8 mouse cellular contexts compared by ENCODE assay signal in genomic region chr17:24878117-24878397, GRCm38 (mm10). TPM values are rescaled to one million over a fixed set of nuclear protein-coding genes. Genes with fewer than 3 reads are reported as not detected.
DNase-seq lines count a peak whose midpoint lies in the region; ATAC-seq and TF ChIP-seq lines count a peak whose summit lies in the region.

No protein-coding gene starts in this region.

- H3K4me3 ChIP-seq in thymus, adult 2 months (ENCODE audit: control insufficient read depth, insufficient read depth, low read length): no peak overlapping the region
- H3K4me3 ChIP-seq in intestine, embryonic 16.5 days (ENCODE audit: low read length): peak overlapping the region; percentile 13
- H3K4me3 ChIP-seq in liver, embryonic 14.5 days (ENCODE audit: insufficient read depth in 1 of 2, low read depth in 2 of 2, low read length in 2 of 2): no peak overlapping the region

- TF ChIP-seq POLR2A in thymus, adult 2 months (IDR thresholded peaks at IDR 0.05; ENCODE audit: control insufficient read depth, extremely low read depth, insufficient read depth, low read length, poor library complexity): no peak

- DNase-seq in thymus, adult 2 months: peak; percentile 48
- DNase-seq in thymus, postnatal 0 days (ENCODE audit: low spot score): no peak
- DNase-seq in liver, embryonic 14.5 days (ENCODE audit: low read depth in 3 of 3, low spot score in 3 of 3): no peak
- peak; percentile 80 for DNase-seq in yolk sac, embryonic 10.5 days (ENCODE audit: low spot score)
- no peak for DNase-seq in urinary bladder, postnatal 14 days (ENCODE audit: low spot score)
- no peak for DNase-seq in left cerebral cortex, postnatal 14 days (ENCODE audit: low spot score in 2 of 2)
- DNase-seq in cerebellum, adult 11 months: no peak

- TF ChIP-seq CTCF in thymus, adult 2 months (IDR thresholded peaks at IDR 0.05; ENCODE audit: borderline replicate concordance, control insufficient read depth, extremely low read depth, insufficient read depth, low read length, poor library complexity): no peak
- TF ChIP-seq CTCF in liver, embryonic 14.5 days (IDR thresholded peaks at IDR 0.05; ENCODE audit: low read depth): no peak

- H3K27me3 ChIP-seq in thymus, adult 2 months (ENCODE audit: control insufficient read depth, insufficient read depth, low read length): no peaks in the 10 kb centered on the region
- H3K27me3 ChIP-seq in intestine, embryonic 16.5 days (replicated peaks; ENCODE audit: control insufficient read depth, insufficient read depth, low read length): no peaks in the 10 kb centered on the region
- H3K27me3 ChIP-seq in liver, embryonic 14.5 days (ENCODE audit: control insufficient read depth, insufficient read depth, low read length): no peaks in the 10 kb centered on the region

- peaks cover 6% of the 10 kb centered on the region; the same call in 1 of the 2 replicates for H3K36me3 ChIP-seq in thymus, adult 2 months (ENCODE audit: control insufficient read depth, insufficient read depth, low read length)
- H3K36me3 ChIP-seq in intestine, embryonic 16.5 days (ENCODE audit: control insufficient read depth, insufficient read depth, low read length): 0 out of 2 replicates have a peak, but pooled peaks cover 3% of the 10 kb centered on the region
- peaks cover 7% of the 10 kb centered on the region for H3K36me3 ChIP-seq in liver, embryonic 14.5 days (replicated peaks; ENCODE audit: control insufficient read depth, insufficient read depth, low read depth)

- intact Hi-C loops in left cerebral cortex, postnatal 14 days (cut with DNase I): no loop called here

- H3K4me1 ChIP-seq in thymus, adult 2 months (replicated peaks; ENCODE audit: control insufficient read depth, insufficient read depth, low read length): no peaks in the 10 kb centered on the region; the same call in 1 of the 2 replicates
- H3K4me1 ChIP-seq in intestine, embryonic 16.5 days (ENCODE audit: control insufficient read depth, insufficient read depth, low read length): peaks cover 10% of the 10 kb centered on the region
- H3K4me1 ChIP-seq in liver, embryonic 14.5 days (replicated peaks; ENCODE audit: control insufficient read depth in 2 of 2, insufficient read depth in 2 of 2, low read length in 1 of 2): no peaks in the 10 kb centered on the region

- peak; percentile 72 for ATAC-seq in intestine, embryonic 16.5 days
- peak; percentile 43; the same call in 1 of the 2 replicates for ATAC-seq in liver, embryonic 14.5 days (ENCODE audit: insufficient read depth)

- no peak for TF ChIP-seq EP300 in liver, embryonic 14.5 days (IDR thresholded peaks at IDR 0.05; ENCODE audit: low read depth)

- H3K27ac ChIP-seq in thymus, adult 2 months (ENCODE audit: control insufficient read depth, insufficient read depth, low read length): no peak overlapping the region
- H3K27ac ChIP-seq in intestine, embryonic 16.5 days (ENCODE audit: low read length): peak overlapping the region; percentile 74
- no peak overlapping the region for H3K27ac ChIP-seq in liver, embryonic 14.5 days

- H3K9me3 ChIP-seq in intestine, embryonic 16.5 days (ENCODE audit: control insufficient read depth, low read length): no peaks in the 10 kb centered on the region
- no peaks in the 10 kb centered on the region for H3K9me3 ChIP-seq in liver, embryonic 14.5 days (ENCODE audit: control insufficient read depth, low read length)

- 67% methylated on average over 5 of the region's 5 CpGs for WGBS in thymus, adult 2 months
- 24% methylated on average over 5 of the region's 5 CpGs for WGBS in intestine, embryonic 16.5 days
- 56% methylated on average over 5 of the region's 5 CpGs for WGBS in liver, embryonic 14.5 days (ENCODE audit: insufficient replicate concordance)

- peak overlapping the region; percentile 31 for H3K4me2 ChIP-seq in intestine, embryonic 16.5 days (ENCODE audit: low read depth, low read length)
- H3K4me2 ChIP-seq in liver, embryonic 14.5 days (ENCODE audit: low read depth): peak overlapping the region; percentile 42

- H3K9ac ChIP-seq in intestine, embryonic 16.5 days (ENCODE audit: low read depth, low read length): peak overlapping the region; percentile 64
- H3K9ac ChIP-seq in liver, embryonic 14.5 days (replicated peaks): no peak overlapping the region

RNA-seq across cellular contexts. Expression of gene Nubp2, which starts 8.1 kb away (rescaled TPM):
- polyA plus RNA-seq in thymus, adult 2 months (2012; rRNA removed): 88.8 and 96.1 TPM in 2 replicates
- polyA plus RNA-seq in thymus, postnatal 0 days (2015; fragmentation: Nextera tagmentation; extraction: Ambion mirVana): 109 and 112 TPM in 2 replicates
- polyA plus RNA-seq in intestine, embryonic 16.5 days (2015; fragmentation: Nextera tagmentation; extraction: Ambion mirVana): 58.9 and 61.3 TPM in 2 replicates
- polyA plus RNA-seq in liver, embryonic 14.5 days (2012; rRNA removed): 30.8 and 33.1 TPM in 2 replicates
- 76.7 and 80.1 TPM in 2 replicates for polyA plus RNA-seq in liver, embryonic 14.5 days (2014; fragmentation: Nextera tagmentation; extraction: Ambion mirVana)
- 10 to 100 TPM; 35.7 to 37.4 TPM for total RNA-seq in left cerebral cortex, postnatal 14 days (2021)

RNA-seq across cellular contexts. Expression of gene Spsb3, which starts 8.4 kb away (rescaled TPM):
- polyA plus RNA-seq in thymus, adult 2 months (2012; rRNA removed): 274 and 285 TPM in 2 replicates
- polyA plus RNA-seq in thymus, postnatal 0 days (2015; fragmentation: Nextera tagmentation; extraction: Ambion mirVana): 89.2 and 97.8 TPM in 2 replicates
- 33.9 and 34.4 TPM in 2 replicates for polyA plus RNA-seq in intestine, embryonic 16.5 days (2015; fragmentation: Nextera tagmentation; extraction: Ambion mirVana)
- 26.3 and 28.4 TPM in 2 replicates for polyA plus RNA-seq in liver, embryonic 14.5 days (2012; rRNA removed)
- polyA plus RNA-seq in liver, embryonic 14.5 days (2014; fragmentation: Nextera tagmentation; extraction: Ambion mirVana): 37.5 and 40.2 TPM in 2 replicates
- 10 to 100 TPM; 53.5 to 55.5 TPM for total RNA-seq in left cerebral cortex, postnatal 14 days (2021)

RNA-seq across cellular contexts. Expression of gene Igfals, which starts 12.3 kb away (rescaled TPM):
- polyA plus RNA-seq in thymus, adult 2 months (2012; rRNA removed): 8.4 and 9.0 TPM in 2 replicates
- polyA plus RNA-seq in thymus, postnatal 0 days (2015; fragmentation: Nextera tagmentation; extraction: Ambion mirVana): 2.1 and 2.4 TPM in 2 replicates
- 6.2 and 7.4 TPM in 2 replicates for polyA plus RNA-seq in intestine, embryonic 16.5 days (2015; fragmentation: Nextera tagmentation; extraction: Ambion mirVana)
- 3.4 and 4.3 TPM in 2 replicates for polyA plus RNA-seq in liver, embryonic 14.5 days (2012; rRNA removed)
- polyA plus RNA-seq in liver, embryonic 14.5 days (2014; fragmentation: Nextera tagmentation; extraction: Ambion mirVana): 4.7 and 6.3 TPM in 2 replicates
- total RNA-seq in left cerebral cortex, postnatal 14 days (2021): not detected

RNA-seq across cellular contexts. Expression of gene Eme2, which starts 16.8 kb away (rescaled TPM):
- polyA plus RNA-seq in thymus, adult 2 months (2012; rRNA removed): 48.2 and 55.3 TPM in 2 replicates
- polyA plus RNA-seq in thymus, postnatal 0 days (2015; fragmentation: Nextera tagmentation; extraction: Ambion mirVana): 19.9 and 24.9 TPM in 2 replicates
- 28.3 and 33.0 TPM in 2 replicates for polyA plus RNA-seq in intestine, embryonic 16.5 days (2015; fragmentation: Nextera tagmentation; extraction: Ambion mirVana)
- 7.6 and 9.4 TPM in 2 replicates for polyA plus RNA-seq in liver, embryonic 14.5 days (2012; rRNA removed)
- polyA plus RNA-seq in liver, embryonic 14.5 days (2014; fragmentation: Nextera tagmentation; extraction: Ambion mirVana): 7.4 and 8.5 TPM in 2 replicates
- 10 to 100 TPM; 58.1 to 61.6 TPM for total RNA-seq in left cerebral cortex, postnatal 14 days (2021)

RNA-seq across cellular contexts. Expression of gene Mrps34, which starts 16.9 kb away (rescaled TPM):
- 146 and 152 TPM in 2 replicates for polyA plus RNA-seq in thymus, adult 2 months (2012; rRNA removed)
- polyA plus RNA-seq in thymus, postnatal 0 days (2015; fragmentation: Nextera tagmentation; extraction: Ambion mirVana): 128 and 136 TPM in 2 replicates
- polyA plus RNA-seq in intestine, embryonic 16.5 days (2015; fragmentation: Nextera tagmentation; extraction: Ambion mirVana): 121 and 129 TPM in 2 replicates
- 48.0 and 49.2 TPM in 2 replicates for polyA plus RNA-seq in liver, embryonic 14.5 days (2012; rRNA removed)
- 43.5 and 49.9 TPM in 2 replicates for polyA plus RNA-seq in liver, embryonic 14.5 days (2014; fragmentation: Nextera tagmentation; extraction: Ambion mirVana)
- 10 to 100 TPM; 67.5 to 73.1 TPM for total RNA-seq in left cerebral cortex, postnatal 14 days (2021)

Comparison
In these comparisons a context has a peak if more than half of its experiments do, and no peak if none do; other contexts are left out.
1. DNase-seq: peak in thymus, adult 2 months (single experiment) and yolk sac, embryonic 10.5 days (single experiment); none in thymus, postnatal 0 days (single experiment), liver, embryonic 14.5 days (0 of 3), urinary bladder, postnatal 14 days (single experiment), left cerebral cortex, postnatal 14 days (0 of 2) and cerebellum, adult 11 months (single experiment).